Mouse (Mus musculus): ENCODE measurements around the gene Ehf. TPM values are rescaled to one million over a fixed set of nuclear protein-coding genes. Genes with fewer than 3 reads are reported as not detected.

Ehf gene
- total RNA-seq, 1 experiment from 2014 or later: 0.41 TPM

DNA sequence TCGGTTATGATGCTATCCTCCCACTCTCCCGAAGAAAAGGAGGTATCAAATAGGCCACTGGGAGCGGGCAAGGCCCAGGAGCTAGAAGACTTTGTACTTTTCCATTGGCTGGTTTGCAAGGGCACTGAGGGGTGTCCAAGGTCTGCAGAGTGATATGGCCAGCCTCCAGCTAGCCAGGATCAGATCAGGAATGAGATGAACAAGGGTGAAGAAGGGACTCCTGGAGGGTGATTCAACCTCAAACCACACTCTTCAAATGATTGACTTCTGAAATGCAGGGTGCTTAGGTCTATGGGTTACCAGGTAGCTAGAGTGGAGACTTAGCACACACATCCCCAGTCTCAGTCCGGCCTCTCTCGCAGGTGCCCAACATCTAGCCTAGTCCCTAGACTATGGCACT lies 9.3 kb downstream of the Ehf start:
- DNase-seq: peak; percentile 68

DNA sequence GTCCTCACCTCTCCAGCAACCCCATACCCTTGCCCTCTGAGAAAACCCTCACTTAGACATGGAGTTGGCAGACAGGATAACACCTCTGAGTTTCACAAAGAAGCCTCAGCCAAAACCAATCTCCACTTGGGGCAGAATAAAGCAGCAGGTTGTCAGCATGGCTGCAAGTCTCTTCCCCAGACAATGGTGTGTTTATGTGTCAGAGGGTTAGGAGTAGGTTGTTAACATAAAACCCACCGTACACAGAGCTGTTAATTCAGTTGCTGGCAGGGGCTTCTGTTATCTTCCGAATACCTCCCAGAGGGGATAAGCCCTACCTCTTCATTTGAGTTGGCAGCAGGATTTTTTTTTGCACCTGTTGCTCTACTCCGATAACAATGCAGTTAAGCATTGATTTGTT lies 9.9 kb downstream of the Ehf start:
- DNase-seq: no peak

DNA sequence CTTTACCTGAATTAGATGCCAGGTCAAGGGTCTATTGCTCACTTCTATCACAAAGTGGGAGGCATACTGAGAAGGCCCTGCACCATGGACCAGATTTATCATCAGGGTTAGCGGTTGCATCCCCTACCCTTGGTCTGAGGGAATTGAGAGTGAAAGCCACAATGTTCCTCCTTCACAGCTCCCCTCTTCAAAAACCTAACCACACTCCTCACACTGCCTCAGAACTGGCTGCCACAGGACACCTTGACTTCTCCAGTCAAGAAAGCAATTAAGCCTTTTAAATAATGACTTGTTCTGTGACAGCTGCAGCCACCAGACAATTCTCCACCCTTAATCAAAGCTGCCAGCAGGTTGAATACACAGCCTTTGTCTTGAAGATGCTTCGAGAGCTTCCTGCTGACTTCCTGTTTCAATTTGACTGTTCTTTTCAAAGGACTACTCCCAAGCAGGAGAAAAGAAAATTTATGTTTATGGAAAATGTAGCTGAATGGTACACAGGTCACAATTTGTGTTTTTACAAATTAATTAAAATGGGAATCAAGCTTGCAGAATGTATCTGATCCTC lies 12.3 kb downstream of the Ehf start:
- no peak for DNase-seq

DNA sequence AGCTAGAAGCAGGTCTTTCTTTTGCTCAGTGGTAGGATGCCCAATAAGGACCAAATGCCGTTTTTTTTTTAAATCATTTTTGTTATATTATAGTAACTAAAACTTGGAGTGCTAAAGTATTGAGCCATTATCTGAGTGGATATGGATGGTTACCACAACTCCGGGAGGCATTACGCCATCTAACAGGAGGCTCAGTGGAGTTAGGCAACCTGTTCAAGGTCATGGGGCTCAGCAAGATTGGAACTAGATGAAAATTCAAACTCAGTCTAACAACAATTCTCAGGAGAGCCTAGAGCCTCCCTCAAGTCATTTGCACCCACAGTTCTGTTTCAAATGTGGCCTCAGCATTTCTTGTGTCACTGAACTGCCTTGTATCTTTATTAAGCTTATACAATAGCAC lies 12.9 kb downstream of the Ehf start:
- peak; percentile 66 for DNase-seq

DNA sequence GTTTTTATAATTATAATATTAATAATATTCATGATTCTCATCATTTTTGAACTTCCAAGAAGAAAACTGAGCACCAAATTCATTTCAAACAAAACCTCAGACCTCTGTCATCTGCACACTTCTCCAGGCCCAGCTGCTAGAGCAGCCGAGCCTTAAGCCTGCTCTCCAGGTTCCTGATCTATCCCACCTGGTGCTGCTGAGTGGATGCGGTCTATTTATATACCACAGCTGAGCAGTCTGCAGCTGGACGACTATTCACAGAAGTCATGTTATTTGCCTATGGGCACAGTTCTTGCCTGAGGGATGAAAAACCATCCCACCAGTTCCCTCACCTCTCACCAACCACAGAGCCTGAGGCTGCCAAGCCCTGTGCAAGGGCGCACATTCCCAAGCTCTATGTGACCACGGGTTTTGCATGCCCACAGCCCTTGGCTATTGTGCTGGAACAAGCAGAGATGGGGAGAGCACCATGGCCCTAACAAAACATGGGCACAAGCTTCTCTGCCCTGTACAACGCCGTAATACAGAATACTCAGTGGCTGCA lies 13.6 kb downstream of the Ehf start:
- DNase-seq: no peak

DNA sequence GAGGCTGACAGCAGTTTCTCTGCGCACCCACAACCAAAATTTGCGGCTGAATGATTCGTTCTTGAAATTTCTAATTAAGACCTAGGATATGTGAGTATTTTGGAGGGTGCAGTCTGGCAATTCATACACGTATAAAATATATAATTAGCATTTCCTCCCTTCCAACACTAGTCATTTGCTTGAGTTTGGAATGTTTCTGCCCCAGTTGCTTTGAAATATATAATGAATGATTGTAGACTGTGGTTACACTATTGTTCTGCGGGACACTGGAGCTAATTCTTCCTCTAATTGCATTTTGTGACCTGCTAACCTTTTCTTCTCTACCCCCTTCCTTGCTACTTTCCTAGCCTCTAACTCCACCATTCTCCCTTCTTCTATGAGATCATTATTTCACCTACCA lies 15.4 kb downstream of the Ehf start:
- DNase-seq: no peak

DNA sequence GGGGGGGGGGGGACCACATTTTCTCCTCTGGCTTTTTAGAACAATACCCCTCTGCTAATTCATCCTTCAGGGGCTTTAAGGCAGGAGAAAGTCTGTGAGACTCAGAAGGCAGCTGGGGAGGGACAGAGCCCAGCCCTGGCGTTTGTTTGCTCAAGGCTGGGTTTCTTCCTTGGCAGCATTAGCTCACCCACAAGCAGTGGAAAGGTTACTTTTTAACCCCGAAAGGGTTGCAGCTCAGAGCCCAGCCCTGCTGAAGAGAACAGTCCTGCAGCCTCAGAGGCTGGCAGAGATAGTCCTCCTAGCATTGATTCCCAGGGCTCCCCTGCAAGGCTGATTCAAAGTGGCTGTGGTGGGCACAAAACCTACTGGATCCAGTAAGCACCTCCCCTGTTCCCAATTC lies 17.5 kb downstream of the Ehf start:
- DNase-seq: peak; percentile 56

DNA sequence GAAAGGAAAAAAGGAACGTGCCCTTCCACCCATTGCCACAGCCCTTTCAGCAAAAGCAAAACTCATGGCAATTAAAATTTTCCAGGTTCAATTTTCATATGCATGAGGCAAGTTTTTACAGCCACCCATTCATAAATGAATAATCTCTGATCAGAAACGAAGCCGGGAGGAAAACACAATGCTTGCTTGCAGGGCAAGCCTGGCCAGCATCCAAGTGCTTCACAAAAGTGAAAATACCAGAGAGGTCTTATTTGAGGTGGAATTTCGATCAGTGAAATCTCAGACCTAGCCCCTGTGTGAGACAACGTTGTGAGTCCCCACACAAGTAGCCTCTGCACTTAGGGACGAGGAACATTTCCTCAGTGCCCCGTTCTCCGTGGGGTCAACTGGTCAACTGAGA lies 19.3 kb downstream of the Ehf start:
- no peak for DNase-seq

DNA sequence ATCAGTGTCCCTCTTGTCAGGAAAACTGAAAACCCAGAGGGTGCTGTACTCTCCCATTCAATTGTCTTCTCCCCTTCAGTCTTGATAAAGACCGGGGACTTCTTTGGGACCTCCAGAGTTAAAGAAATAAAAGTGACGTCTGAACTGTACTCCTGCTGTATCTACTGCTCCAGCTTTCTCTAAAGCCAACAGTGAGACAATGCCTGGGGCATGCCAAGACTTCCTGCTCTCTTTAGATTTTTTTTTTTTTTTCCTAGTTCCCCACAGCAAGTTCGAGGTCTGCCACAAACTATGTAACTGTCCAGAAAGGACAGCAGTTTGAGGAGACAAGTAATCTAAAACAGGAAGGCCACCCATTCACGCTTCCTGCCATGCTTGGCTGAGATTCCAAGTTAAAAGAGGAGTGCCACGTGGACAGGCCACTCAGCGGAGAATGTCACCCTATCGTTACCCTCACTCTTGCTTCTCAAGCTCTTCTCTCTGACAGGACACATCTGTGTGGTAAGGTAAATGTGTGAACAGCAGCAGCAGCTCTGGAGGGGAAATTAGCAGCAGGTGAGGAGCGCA lies 20.8 kb downstream of the Ehf start:
- no peak for DNase-seq

DNA sequence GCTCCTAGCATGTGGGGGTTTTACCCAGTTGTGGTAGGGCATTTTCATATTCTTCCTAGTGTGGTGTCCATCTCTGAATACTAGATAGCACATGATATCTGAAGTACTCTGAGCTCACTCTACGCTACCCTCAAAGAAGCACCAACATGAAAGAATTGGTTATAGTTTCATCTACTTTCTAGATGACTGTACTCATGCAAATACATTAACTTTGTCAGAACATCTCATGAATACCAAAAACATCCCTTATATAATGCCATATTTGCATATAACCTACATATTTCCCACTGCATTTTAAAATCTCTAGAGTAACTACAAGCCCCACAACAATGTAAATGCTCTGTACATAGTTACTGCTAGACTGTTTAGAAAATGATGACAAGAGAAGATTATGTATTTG lies 23.2 kb downstream of the Ehf start:
- no peak for DNase-seq

DNA sequence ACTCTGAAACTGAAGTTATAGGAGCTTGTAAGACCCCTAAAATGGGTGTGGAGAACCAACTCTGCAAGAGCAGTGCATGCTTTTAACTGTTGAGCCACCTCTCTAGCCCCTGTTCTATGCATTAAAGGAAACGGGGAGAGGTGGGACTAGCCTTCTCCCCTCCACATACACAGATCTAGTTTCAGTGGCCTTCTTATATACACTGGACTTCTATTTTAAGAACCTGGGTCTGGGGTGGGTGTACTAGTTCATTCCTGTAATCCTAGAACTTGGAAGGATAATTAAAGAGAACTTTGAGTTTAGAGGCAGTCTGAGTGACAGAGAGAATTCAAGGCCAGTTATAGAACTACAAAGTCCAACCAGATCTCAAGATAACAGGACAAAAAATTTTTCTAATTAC lies 24.6 kb downstream of the Ehf start:
- DNase-seq: no peak

DNA sequence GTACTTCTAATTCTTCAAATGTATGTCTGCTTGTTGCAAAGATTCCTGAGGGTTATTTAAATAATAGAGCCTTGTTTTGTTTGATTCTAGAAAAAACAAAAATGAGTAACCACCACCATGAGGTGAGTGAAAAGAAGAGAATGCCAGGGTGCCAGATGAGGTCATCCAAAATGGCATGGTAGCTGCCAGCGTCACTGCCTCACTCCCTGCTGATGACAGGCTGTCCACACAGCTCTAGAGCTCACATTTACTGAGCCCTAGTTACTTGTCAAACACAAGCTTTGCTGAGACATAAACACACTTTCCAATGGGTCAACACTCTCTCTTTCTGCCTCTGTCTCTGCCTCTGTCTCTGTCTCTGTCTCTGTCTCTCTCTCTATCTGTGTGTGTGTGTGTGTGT lies 25.3 kb downstream of the Ehf start:
- DNase-seq: no peak

DNA sequence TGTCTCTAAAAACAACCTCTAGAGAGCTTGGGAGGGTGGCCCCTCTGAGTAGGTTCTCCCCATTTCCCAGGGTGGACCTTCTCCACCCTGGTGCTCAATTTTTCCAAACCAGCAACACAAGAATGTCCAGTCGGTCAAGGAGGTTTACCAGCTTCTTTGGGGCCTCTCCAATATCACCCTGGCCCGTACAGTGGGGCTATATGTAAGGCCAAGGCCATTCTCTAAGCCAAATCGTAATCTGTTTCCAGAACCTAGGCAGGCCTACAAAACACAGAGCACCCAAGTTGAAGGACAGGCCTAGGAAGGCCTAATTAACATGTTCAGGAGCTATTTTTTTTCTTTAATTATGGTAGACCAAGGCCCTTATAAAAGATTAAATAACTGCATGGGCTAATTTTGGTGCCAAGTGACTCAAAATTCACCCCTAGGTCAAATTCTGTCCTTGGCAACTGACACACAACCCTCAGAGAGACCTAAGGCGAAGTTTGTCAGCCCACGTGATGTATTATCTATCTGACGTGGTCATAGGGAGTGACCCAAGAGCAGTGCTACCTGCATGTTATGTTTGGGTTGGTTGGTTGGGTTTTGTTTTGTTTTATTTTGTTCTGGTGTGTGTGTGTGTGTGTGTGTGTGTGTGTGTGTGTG lies 27.6 kb downstream of the Ehf start:
- no peak for DNase-seq

DNA sequence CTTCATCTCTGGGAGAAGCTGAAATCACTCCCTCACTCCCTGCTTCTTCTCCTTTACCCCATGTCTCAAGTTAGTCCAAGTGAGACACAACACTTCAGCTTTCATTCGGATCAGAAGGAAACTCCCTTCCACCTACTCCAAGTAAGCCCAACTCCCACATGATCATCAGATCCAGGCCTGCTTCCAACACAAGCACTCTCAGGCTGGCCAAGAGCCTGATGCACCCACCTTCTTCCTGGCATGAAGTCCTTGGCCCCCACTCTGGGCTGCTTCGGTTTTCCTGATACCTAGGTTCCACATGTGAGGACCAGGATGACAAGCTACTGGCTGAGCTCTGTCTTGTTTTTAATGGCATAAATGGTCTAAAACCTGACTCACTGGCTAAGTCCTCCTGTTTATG lies 28.3 kb downstream of the Ehf start:
- DNase-seq: no peak

DNA sequence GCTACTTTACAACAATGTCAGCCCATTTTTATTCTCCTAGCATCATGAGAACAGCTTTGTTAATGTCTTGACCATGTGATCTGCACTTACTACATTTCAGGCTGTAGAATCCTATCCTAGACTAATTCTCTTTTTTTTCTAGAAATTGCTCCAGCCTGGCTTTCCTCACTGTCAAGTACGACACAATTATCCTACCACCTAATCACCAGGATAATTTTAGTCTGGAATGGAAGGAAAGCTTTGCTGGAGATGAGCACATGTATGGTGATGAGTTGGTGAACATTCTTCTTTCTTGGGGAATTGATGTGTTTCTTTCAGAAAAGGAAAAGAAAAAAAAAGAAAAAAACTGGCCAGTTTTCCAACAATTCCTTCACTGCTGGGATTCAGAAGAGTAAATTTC lies 28.8 kb downstream of the Ehf start:
- DNase-seq: no peak

DNA sequence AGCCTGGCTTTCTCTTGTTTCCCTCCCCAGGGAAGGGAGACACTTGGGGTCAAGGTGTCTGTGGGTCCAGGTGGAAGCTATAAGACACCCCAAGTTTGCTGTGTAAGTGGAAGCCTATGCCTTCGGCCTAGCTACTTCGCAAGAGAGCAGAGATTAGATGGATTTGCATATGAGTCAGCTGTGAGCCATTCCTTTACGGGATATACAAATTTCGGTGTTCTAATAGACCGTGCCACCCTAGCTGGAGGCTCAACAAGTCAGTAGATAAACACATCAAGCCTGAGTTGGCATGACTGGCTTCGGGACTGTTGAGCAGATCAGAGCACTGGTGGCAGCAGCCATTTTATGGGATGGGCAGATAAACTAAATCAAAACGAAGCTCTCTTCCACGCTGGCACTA lies 31.6 kb downstream of the Ehf start:
- no peak for DNase-seq

DNA sequence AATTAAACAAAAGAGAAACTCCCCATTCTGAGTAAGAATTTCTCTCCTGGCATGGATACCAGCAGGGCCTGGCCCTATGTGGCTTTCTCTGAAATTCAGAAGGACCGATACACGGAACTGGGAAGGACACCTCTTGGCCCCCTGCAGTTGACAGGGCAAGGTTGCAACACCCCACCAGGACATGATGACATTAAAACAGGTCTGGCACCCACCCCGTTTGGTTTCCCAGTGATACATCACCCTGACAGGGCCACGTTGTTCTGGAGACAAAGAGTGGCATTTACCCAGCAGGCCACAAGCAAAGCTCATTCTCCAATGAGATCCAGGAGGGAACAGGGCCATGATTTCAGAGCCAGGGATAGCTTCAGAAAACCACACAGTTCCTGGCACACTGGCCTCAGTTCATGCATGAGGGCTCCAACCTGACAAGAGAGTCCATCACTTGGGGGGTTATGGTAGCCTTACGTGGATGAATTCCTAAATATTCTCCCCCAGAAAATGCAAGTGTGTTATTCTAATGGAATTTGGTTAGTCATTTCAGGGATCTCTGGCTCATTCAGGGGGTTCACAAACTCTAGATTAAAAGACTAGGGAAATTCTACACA lies 32.4 kb downstream of the Ehf start:
- peak; percentile 26 for DNase-seq

DNA sequence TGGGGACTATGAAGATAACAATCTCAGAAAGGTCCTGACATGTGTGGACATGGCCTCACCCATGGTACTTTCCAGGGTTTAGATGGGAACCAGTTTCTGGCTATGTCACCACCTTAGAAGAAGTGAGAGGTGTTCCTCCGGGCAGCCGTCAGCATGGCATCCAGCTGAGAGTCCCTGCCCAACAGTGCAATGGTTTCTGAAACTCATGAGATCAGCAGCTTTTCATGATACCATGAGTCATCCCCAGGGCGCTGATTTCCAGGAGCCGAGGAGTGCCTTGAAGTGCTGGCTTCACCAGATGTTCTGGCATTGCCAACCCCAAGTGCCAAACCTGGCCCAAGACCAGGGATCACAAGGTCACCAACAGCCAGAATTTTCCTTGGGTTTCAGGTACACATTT lies 64.0 kb downstream of the Ehf start:
- peak; percentile 6 for DNase-seq

DNA sequence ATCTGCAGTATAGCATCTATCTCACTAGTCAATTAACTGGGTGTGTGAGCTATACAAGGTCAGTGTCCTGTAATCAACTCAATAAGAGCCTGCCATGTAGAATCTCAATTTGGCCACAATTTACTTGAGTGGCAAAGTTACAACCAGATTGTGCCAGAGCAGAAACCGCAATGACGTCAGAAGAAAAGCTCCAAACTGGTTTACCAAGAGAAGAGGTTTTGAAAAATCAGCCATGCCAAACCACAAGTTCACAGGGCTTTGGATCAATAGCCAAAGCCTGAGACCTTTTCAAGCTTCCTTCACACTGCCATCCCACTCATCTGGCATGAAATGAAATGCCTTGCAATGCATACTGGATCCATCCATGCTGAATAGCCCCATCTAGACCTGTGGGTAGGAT lies 76.3 kb downstream of the Ehf start:
- no peak for DNase-seq

DNA sequence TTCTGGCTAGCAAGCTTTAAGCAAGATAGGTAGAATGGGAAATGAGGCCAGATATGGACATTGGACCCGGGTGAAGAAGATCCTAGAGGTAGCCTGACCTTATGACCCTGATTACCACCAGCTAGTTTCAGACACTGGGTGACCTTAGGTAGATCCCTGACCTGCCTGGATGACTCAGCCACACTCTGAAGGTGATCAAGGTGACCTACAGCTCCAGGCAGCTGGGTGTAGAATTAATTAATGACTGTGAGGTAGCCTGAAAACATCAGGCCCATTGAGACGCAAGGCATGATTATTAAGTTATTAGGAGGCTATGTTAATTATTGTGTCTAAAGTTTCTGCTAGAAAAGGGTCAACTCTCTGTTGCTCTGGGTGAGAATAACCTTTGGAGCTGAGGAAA lies 82.2 kb downstream of the Ehf start:
- no peak for DNase-seq

DNA sequence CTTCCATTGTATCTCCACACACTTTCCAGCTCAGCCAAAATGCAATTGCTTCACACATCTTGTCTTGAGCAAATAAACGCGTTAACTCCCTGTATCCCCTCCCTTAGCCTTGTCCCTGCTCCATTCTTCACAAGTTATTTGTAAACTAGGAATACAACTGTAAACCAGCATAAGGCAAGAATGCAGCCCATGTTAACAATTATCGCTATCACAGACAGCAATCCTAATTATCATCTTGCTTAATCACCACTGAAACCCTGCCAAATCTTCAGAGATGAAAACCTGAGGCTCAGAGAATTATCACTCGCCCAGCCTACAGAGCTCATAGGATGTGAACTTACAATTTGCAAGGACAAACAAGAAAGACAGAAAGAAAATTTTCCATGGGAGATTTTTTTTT lies 84.8 kb downstream of the Ehf start:
- DNase-seq: no peak

DNA sequence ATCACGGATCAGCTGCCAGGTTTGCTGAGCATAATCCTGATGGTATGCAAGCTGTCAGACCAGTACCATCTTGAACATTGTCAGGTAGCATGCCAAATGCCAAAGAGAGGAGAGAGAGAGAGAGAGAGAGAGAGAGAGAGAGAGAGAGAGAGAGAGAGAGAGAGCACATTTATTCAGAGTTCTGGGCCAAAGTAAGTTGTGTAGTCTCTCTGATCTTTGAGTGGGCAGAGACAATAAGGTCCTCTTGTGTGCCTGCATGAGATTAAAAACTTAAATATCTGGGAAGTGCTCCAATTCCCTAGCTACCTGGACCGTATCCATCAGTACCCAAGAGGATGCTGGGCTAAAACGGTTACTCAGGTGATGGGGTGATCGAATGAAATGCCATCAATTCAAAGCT lies 87.3 kb downstream of the Ehf start:
- no peak for DNase-seq

DNA sequence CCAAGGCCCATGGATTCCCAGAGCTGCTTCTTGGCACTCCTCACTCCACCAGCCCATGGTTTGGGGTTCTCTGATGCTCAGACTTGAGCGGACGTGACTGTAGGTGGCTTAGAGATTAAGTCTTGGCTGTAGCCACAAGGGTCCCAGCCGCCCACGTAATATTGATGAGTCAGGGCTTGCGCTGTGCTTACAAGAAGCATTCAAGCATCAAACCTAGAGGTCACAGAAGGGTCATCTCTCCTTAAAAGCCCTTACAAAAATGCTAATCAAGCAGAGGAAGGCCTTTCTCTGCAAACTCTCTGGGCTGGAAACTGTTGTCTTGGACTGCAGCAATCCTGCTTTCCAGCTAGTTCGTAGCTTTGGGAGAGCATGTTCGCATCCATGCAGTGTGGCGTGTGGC lies 88.2 kb downstream of the Ehf start:
- no peak for DNase-seq

DNA sequence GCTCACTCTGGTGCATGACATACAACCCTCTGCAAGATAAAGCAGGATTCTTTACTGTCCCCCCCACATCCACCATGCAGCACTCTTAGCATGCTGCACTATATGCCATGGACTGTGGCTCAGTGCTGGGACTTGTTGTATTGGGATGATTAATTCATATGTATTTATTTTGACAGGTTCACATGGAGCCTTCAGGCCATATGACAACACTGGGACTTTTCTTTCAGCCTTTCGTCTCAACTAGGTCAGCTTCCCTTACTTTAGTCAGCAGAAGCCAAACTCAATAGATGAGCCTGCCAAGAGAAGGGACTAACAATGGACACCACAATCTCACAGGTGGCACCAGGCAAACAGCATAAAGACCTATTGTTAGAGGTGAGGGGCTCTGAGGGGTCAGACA lies 89.5 kb downstream of the Ehf start:
- no peak for DNase-seq

Measured in adrenal gland, postnatal 14 days (tissue).